Mouse (Mus musculus): ENCODE measurements around the gene Xrcc3.

Xrcc3 gene

DNA sequence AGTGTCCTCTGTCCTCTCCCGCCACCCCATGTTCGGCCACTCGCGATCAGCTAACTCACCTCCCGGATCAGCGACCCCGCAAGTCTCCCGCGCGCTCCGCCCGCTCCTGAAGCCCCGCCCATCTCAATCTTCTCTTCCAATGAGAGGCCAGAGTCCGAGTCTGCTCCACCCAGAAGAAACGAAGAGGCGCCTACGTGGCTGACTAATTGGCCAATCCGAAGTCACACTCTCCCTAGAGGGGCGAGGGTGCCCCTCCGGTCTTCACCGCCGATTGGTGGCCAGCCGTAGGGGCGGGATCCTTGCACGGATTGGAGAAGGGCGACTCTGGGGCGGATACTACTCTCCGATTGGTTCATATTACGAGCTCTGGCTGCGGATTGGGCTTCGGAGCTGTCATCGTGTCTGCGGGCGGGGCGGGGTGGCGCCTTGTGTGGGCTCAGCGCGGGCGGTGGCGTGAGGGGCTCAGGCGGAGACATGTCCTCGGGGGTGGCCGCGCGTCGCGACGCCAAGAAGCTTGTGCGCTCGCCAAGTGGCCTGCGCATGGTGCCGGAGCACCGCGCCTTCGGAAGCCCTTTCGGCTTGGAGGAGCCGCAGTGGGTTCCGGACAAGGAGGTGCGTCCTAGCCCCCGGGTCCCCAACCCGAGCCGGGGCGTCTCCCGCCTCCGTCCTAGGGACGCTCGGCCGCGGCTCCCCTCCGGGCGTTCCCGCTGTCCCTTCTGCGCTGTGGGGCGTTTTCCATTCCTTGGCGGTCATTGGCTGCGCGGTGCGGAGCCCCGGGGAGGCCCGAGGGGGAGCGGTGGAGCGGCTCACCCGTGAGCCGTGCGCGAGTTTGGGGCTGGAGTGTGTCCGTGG, at the start of gene Xrcc3, which contains the start of gene Zfyve21:
Xrcc3 (minus strand) TSS at position 108 of the 852 bp plus-strand sequence.
Zfyve21 (plus strand) TSS at position 405 of the 852 bp plus-strand sequence.
- in situ Hi-C loops (cut with MboI, MseI), result loop anchor here (5.0 to 25.0 kb wide), 2 partner anchors 153 to 1273 kb away; partner anchors contain the start of genes Atp5mpl (in 1 of the 2) and Mta1 (in 1 of the 2)

DNA sequence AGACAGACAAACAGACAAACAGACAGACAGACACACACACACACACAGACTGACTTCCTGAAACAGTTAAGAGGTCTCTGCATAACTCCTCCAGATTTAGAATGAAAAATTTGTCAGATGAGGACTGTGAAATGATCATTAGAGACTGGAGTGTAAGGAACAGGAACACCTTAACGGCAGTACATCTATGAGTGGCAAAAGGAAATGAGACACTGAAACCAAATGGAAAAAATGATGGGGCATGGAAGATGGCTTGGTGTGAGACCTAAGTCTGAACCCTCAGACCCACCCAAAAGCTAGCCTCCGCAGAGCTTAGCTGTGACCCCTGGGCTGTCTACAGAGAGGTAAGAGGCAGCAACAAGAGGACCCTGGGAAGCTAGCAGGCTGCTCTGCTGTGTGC, 41.8 kb upstream of the Xrcc3 start:
- in situ Hi-C loops (cut with MboI, MseI), result no loop called here

DNA sequence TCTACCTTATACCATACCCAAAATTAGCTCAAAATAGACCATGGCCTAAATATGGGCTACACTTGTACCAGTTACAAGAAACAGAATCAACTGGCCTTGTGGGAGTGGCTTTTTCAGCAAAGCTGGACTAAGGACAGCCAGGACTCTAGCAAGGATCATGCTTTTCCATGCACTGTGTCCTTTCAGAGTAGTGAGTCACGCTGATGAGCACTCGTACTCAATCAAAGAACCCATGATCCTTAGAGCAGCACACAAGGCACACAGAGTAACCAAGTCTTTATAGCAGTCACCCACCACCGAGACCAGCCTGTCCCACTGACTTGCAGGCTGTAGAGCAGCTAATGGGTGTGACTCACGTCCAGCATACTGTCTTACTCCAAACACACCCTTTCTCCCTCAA, 39.9 kb upstream of the Xrcc3 start:
- in situ Hi-C loops (cut with MboI, MseI), result no loop called here

DNA sequence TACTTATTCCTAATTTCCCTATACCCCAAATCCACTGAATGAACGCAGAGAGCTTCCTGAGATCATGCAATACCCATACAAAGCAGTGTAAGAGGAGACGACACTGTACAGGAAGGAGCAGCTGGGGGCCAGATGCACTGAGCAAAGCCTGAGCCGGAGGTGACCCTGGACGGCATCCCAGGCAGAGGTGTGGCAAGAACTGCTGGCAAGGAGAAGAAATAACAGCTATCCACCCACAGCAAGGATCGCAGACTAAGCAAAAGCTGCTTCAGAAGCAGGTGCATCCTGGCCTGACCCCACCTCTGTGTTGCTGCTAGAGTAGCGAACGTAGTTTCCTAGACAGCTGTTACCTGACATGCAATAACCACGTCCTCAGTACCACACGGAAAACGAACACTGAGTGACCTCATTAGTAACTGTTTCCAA, 39.4 kb upstream of the Xrcc3 start:
- in situ Hi-C loops (cut with MboI, MseI), result no loop called here

DNA sequence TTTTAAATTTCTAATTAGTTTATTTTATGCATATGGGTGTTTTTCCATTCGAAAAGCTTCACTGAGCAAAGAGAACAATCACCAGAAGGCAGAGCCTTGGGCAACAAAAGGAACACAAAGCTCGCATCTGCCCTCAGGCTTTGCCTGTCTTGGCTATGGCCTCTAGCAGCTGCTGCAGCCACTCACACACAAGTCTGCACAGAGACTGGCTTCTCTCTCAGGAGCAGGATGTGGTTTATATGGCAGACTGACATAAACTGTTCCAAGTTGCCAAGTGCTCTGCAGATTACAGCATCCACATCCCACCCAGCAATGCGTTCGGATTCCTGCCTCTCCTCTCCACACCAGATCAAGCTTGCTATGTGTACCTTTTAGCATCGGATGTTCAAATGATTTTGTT, 38.1 kb upstream of the Xrcc3 start:
- in situ Hi-C loops (cut with MboI, MseI), result no loop called here

DNA sequence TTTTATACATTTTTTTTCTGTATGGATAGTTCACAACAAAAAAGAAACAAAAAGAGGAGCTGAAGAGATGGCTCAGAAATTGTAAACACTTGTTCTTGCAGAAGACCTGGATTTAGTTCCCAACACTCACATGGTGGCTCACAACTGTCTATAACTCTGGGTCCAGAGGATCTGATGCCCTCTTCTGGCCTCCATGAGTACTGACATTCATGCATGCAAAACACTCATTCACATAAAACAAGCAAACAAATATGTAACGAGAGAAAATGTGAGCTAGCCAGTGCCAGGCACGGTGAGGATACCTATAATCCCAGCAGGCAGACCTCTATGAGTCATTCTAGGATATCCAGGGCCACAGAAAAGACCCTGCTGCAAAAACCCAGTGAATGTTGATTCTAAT, 37.6 kb upstream of the Xrcc3 start:
- in situ Hi-C loops (cut with MboI, MseI), result no loop called here

DNA sequence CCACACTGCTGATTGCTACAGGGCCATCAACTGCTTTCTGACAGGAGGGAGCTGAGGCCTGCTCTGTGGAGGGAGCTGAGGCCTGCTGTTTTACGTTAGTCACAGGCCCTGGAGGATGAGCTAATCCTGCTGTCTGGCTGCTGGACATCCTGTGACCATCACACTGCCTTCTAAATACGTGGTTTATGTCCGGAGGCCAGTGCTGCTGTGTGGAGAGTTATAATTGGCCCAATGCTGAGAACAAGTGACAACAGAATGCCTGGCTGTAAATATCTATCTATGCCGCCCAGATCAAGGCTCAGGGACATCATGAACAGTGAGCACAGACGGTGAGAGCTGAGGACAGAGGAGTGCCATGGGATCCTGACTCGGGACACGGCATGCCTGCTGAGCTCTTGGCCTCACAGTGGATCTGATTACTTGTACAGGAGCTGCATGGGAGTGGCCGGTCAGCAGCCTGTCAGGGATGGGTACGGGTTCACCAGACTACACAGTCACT, 34.7 kb upstream of the Xrcc3 start:
- in situ Hi-C loops (cut with MboI, MseI), result no loop called here

DNA sequence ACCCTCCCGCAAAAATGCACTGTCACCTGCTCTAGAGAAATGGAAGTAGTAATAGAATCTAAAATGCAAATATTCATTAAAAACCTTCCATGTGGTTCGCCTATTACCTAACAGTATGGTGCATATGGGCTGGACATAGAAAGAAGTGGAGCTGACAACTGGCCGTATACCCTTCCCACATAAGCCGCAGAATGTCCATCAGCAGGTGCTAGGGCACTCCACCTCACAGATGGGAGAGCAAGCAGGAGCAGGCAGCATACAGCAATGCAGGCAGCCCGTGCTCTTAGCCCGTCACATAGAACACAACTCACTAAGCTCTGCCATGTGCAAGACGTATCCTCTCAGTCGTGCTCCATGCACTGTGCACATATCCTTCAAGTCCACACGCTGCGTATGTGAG, 33.1 kb upstream of the Xrcc3 start:
- in situ Hi-C loops (cut with MboI, MseI), result no loop called here

DNA sequence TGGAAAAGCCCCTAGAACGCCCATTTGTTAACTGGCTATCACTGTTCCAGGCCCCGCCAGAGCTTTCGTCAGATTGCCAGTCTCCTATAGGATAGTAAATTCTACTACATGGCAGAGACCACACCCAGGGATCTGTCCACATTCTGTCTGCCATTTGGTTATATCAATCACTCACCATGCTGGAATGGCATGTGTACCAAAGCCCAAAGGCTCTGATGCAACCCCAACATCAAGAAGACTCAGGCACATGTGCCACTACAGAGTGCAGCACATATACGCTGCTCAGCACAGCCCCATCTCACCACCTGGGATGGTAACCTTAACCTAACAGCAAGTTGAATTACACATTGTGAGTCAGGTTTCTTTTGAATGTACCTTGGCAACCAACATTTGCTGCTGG, 32.3 kb upstream of the Xrcc3 start:
- in situ Hi-C loops (cut with MboI, MseI), result no loop called here

DNA sequence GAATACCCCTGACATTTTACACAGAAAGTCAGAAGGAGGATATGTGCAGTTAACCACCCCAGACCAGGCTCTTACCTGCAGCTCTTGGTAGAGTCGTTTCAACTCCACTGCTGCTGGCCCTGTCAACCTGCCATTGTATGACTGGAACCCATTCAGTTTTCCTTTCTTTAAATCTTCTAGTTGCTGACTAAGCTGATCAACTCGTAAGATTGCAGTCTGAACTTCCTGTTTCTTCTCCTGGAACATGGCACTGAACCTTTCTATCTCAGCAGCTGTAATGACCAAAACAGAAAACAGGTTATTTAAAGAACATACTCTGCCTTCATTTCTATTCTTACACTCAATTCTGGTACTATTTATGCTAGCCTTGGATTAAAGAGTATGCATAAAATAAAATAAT, 29.8 kb upstream of the Xrcc3 start:
- in situ Hi-C loops (cut with MboI, MseI), result no loop called here

DNA sequence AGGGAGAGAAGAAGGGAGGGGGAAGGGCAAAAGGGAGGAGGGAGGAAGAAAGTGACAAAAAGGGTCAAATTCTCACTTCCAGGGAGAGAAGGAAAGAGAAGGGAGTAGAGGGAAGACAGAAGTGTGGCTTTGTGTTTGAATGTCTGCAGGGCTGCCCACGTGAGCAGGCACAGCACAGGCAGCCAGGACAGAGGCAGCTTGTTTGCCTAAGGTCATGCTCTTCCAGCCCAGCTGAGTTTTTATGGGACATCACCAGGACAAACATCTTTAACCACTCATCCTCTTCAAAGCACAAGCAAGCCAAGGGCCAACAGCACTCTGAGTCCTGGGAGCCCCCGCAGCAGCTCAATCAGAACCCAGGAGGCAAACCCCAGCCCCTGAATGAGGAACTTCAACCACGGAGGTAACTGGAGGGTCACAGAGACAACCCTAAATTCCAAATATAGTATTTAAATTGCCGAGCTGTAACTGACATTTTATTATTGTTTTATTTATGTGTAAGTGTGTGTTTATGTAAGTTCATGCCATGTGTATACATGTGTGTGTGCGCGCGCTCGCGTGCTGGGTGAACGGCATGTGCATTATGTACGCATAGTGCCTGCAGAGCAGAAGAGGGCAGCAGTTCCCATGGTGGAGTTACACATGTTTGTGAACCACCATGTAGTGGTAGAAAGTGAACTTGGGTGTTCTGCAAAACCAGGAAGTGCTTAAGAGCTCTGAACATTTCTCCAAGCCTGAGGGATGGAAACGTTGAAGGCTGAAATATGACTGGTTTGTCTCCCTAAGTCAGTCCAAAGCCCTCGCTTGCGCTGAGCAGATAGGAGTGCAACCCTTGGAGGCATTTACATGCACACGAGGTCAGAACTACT, 29.1 kb upstream of the Xrcc3 start:
- in situ Hi-C loops (cut with MboI, MseI), result no loop called here

DNA sequence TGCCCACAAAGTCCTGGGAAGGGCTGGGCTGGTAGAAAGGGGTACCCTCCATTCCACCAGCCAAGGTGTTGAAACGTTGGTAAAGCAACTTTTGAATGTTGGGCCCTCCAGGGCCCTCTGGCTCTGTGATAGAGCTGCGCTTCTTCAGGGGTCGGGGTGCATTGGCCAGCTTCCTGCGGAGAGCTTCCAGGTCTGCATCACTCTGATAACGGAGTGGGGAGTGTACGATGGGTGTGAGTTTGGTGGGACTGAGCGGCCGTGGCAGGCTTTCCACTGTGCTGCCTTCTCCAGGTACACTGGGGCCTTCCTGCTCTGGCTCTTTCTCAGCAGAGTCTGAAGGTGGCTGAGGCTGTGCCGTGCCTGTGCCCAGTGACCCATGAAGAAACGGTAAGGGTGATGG, 19.8 kb upstream of the Xrcc3 start:
- in situ Hi-C loops (cut with MboI, MseI), result loop anchor here in 1 of 2 experiments (10.0 kb wide), 1 partner anchor 711 kb away; no protein-coding TSS in a partner anchor

DNA sequence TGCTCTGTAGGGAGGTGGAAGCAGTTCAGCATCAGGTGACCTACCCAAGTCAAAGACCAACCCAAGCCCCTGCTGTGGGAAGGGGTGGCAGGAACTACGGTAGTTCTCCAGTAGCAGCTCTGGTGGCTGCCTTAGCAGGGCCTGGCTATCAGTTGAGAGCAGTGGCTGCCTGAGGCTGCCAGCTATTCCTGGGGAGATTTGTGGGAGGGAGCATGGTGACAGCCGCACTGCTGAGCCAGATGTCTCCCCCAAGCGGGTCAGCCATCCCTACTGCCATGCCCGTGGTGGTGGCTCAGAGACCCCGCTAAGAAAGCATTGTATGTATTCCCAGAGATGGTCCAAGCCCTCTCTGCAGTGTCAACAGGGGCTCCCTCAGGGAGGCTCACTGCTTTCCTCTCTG, 19.0 kb upstream of the Xrcc3 start:
- in situ Hi-C loops (cut with MboI, MseI), result loop anchor here in 1 of 2 experiments (10.0 kb wide), 1 partner anchor 712 kb away; no protein-coding TSS in a partner anchor

DNA sequence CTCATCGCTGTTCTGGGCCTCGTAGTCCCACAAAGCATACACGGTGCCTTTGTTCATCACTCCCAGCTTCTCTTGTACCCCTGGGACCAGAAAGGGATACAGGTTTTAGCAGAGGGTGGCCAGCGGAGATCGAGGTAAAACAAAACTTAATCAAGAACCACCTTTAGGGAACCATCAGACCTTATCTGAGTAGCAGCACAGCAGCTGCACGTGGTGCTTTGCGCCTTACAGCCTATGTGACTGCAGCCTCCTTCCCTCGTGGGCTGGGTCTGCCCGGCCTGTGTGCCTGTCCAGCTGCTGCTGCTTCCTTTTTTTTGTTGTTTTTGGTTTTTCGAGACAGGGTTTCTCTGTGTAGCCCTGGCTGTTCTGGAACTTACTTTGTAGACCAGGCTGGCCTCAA, 16.7 kb upstream of the Xrcc3 start:
- in situ Hi-C loops (cut with MboI, MseI), result loop anchor here in 1 of 2 experiments (10.0 kb wide), 1 partner anchor 714 kb away; no protein-coding TSS in a partner anchor

DNA sequence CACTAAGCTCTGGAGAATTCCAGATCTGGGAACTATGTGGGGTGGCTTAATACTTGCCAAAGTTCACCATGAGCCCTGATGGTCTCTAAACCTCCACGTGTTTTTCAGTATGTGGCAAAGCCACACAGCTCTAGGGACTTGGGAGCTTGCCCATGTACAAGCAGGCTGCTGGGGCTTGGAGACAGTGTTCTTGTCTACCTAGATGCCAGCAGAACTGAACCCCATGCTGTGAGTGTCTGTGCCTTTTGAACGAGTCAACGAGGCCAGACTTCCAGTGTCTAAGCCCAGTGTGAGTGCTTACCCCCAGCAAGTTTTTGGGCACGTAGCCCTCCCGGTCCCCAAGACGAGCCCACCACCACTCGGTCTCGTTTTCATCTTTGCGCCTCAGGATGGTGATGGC, 16.3 kb upstream of the Xrcc3 start:
- in situ Hi-C loops (cut with MboI, MseI), result loop anchor here in 1 of 2 experiments (10.0 kb wide), 1 partner anchor 715 kb away; no protein-coding TSS in a partner anchor

DNA sequence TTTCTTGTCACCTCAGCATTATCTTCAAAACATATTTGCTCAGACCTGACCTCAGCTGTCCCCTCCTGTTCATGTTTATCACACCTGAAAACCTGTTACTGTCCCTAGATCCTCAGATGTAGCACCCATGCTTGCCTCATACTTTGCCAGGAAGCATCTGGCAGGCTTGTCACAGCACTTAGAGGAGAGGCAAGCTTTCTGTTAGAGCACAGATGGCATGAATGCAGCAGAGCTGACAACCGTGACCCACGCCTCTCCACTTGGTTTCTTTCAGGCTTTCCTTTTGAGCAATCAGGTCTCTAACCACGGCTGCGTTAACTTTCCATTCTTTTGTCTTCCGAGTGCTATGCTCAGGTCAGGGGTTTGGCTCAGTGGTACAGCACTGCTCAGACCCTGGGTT, 15.8 kb upstream of the Xrcc3 start:
- in situ Hi-C loops (cut with MboI, MseI), result no loop called here

DNA sequence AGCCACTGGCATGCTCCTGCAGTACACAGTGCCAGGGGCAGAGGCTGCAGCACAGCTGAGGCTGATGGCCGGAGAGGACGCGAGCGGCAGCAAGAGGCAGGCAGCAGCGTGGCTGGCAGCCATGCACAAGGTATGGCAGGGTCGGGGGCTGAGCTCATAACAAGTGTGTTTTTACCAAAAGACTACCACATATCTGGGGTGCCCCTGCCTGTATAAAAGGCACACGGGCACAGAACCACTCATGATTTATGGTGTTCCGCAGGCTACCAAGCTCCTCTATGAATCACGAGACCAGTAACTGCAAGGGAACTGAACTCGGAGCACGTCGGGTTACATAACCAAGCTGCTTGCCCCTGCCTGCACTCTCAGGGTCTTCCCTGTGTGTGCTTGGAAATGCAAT, 13.9 kb upstream of the Xrcc3 start:
- in situ Hi-C loops (cut with MboI, MseI), result no loop called here

DNA sequence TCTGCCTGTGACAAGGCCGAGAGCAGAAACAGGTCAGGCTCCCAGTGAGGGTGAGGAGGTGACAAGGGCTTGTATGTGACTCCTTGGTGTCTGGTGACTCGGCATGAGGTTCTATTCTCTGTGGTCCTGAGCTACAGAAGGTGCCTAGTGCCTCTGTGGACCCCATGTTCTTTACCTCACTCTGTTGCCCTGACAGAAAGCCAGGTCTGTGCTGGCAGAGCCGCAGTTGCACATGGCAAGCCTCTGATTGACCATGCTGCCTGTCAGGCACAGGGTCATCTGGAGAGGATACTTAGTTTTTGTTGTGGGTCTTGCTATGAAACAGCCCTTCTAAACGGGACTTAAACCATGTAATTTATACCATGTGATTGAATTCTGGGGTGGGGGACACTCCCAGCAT, 8.3 kb upstream of the Xrcc3 start:
- in situ Hi-C loops (cut with MboI, MseI), result loop anchor here in 1 of 2 experiments (25.0 kb wide), 1 partner anchor 1265 kb away; the partner anchor contains the start of gene Mta1

DNA sequence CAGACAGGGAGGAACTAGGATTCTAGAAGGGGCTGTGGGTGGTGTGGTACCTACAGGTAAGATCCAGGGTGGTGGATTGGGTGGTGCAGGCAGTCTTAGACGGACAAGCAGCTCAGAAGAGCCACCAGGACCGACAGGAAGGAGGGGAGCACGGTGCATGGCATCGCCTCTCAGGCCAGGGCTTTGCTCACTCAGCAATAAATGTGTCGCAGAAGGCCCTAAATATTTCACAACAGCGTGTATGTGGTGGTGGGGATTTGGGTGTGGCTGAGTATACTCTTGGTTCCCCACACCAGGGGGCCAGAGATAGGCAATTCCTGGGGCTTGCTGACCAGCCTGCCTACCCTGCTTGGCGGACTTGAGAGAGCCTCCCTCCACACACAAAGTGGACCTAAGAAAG, 7.0 kb upstream of the Xrcc3 start:
- in situ Hi-C loops (cut with MboI, MseI), result loop anchor here in 1 of 2 experiments (25.0 kb wide), 1 partner anchor 1267 kb away; the partner anchor contains the start of gene Mta1

DNA sequence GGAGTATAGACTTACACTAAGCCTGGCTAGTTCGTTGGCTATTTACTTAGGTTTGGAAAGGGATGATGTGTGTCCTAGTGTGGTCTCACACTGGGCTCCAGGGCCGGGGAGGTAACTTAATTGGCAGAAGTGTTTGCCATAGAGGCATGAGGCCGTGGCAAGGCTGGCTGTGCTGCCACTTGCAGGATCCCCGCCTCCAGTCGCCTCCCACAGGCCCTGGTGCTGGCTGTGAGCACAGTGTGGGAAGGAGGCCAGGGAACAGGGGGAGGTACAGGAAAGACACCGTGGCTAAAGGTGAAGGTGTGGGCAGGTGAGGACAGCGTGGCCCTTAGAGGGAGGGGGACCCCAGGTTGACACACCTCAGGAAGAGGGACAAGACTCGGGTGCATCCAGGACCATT, 6.3 kb upstream of the Xrcc3 start:
- in situ Hi-C loops (cut with MboI, MseI), result loop anchor here in 1 of 2 experiments (25.0 kb wide), 1 partner anchor 1267 kb away; the partner anchor contains the start of gene Mta1

DNA sequence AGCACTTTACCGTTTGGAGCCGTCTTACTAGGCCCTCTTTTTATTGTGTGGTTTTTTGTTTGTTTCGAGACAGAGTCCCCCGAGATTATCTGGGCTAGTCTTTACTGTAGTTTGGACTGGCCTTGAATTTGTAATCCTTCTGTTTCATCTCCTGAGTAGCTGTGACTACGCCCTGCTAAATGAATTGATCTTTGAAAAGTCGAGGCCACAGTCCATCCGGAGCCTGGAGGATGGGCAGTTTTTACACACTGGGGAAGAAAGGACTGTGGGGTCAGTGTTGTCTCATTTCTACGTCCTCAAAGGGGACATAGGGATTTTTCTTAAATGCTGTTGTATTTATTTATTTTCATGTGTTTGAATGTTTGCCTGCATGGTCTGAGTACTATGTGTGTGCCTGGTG, 4.3 kb upstream of the Xrcc3 start:
- in situ Hi-C loops (cut with MboI, MseI), result loop anchor here in 1 of 2 experiments (25.0 kb wide), 1 partner anchor 1269 kb away; the partner anchor contains the start of gene Mta1
